Mouse (Mus musculus) frontal cortex, postnatal 14 days (tissue): ENCODE results near the gene Aqp12.

Source experiments
- DNase-seq, 2 experiments: peaks; one replicate each; pipeline ENCODE4 v3.0.0; 2022; ENCODE audit warnings: low spot score in 2 of 2

Aqp12 gene

GRCm38 (mm10) chr1:93015136-93015535, 9.0 kb downstream of the Aqp12 start:
- no peak for DNase-seq

DNA sequence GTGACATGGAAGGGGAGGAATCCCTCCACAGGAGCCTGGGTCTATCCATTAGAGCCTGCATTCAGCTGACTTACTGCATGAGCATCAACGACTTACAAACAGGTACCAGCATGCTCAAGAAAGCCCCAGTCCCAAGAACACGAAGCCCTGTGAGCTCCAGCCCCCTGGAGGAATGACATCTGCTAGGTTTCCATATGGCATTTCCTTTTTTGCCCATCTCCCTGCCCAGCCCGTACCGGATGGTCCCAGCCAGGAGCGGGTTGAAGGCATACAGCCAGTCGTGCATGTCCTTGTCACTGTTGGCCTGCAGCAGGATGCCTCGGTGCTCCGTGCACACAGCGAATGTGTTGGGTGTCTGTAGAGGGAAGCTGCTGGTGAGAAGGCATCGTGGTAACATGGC, 12.6 kb downstream of the Aqp12 start:
- no peak for DNase-seq

DNA sequence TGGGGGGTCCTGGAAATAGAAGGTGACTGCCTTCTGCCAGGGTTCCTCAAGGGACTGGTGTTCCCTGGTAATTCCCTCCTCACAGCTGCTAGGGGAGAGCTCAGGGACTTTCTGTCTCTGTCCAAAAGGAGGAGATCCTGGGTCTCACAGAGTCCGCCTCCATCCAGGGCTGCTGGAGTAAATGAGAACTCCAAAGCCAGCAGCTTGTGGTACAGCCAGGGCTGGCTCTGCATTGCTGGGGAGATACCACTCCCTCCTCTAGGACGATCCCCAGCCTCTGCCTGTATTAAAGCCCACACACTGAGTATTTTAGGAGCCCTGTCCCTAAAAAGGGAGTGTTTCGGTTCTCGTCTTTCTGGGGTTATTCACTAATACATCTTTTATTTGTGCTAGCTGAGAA, 14.5 kb downstream of the Aqp12 start:
- DNase-seq: no peak

DNA sequence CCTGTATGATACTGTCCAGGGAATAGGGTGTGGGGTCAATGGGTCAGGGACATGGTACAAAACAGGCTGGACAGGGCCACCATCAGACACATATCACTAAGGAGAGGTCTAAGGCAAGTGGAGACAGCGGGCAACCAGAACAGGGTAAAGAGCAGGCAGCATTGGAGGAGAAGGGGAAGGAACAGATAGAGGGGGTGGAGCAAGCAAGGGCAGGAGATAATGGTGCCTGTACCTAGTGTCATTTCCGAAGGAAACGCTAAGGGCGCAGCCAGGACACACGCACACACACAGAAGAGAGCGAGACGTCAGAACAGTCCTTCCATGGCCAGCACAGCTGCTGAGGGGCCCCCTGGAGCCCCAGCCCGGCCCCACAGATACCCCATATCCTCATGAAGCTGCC, 20.5 kb downstream of the Aqp12 start:
- DNase-seq: no peak

DNA sequence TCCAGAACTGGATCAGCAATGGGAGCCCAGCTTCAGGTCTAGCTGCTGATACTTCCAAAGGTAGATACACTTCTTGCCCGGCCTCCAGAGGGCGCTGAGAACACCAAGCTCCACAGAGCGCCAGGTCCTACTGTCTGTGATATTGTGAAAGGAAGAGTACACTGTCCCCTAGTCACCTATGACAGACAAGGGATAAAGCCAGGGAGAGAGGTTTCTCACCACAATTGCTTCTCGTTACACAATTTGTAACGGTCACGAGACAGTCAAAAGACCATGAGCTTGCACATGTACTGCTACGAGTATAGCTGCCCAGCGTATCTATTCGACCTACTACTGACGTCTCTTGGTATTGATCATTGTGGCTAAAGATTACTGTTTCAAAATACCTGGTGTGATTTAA, 23.3 kb downstream of the Aqp12 start:
- no peak for DNase-seq

GRCm38 (mm10) chr1:93030060-93030459, 23.9 kb downstream of the Aqp12 start:
- DNase-seq: no peak

DNA sequence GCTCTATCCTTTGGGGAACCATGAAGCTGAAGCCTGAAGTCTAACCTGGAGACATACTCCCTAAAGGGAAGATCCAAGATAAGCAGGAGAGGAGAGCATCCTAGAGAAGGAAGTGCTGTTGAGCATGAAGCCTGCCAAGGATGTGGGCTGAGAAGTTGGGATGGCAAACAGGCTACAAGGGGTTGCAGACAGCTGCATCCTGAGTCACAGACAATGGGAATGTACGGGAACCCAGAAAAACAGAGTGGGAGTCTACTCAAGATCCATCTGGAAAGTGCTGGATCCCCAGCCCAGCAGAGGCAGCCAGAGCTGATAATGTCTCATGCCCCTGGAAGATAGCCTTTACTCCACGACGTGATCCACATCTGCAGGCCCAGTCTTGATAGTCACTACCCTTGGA, 25.1 kb downstream of the Aqp12 start:
- DNase-seq: no peak

GRCm38 (mm10) chr1:93033989-93034388, 27.9 kb downstream of the Aqp12 start:
- no peak for DNase-seq

- DNase-seq: no peak
These were observed 29.8 kb downstream of the Aqp12 start for GRCm38 (mm10) chr1:93035981-93036380.

DNA sequence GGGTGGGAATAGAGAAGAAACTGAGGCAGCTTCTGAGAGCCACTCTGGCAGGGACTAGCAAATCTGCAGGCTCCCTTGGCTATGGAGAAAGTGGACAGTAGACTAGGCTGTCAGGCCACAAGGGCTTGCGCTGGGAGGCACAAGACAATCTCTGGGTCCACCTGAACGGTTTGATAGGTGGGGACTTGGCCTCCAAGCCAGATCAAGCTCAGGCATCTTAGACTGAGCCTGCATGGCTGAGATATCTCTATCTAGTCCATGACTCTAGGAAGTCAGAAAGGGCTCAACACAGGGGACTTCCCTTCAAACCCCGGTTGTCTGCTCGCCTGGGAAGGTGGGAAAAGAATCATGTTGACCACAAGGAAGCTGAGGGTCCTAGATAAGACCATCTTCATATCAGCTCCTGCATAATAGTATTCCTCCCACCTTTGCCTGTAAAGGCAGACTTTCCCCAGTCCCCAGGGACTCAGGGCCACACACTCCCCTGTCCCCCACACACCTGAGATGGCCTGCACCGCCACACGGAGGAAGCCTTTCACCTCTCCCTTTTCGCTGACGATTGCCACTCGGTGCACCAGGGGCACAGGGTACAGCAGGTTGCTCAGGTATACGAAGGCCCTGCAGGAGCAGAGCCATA, 40.1 kb downstream of the Aqp12 start:
- DNase-seq: no peak

DNA sequence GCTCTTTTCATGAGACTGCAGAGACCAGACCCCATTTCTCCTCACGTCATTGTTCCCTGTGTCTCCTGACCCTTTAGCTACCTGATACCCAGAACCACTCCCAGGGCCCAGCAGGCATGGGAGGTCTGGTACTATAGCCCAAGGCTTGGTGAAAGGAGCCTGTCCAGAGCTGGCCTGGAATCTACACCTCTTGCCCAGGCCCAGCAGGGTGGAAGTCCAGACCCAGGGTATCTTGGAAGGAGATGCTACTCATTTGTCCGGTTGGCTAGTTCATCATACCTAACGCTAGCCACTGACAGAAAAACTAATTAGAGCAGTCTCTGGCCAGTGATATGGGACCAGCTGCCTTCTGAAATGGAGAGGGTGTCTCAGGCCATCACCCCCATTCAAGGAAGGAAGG, 43.9 kb downstream of the Aqp12 start:
- DNase-seq: no peak

DNA sequence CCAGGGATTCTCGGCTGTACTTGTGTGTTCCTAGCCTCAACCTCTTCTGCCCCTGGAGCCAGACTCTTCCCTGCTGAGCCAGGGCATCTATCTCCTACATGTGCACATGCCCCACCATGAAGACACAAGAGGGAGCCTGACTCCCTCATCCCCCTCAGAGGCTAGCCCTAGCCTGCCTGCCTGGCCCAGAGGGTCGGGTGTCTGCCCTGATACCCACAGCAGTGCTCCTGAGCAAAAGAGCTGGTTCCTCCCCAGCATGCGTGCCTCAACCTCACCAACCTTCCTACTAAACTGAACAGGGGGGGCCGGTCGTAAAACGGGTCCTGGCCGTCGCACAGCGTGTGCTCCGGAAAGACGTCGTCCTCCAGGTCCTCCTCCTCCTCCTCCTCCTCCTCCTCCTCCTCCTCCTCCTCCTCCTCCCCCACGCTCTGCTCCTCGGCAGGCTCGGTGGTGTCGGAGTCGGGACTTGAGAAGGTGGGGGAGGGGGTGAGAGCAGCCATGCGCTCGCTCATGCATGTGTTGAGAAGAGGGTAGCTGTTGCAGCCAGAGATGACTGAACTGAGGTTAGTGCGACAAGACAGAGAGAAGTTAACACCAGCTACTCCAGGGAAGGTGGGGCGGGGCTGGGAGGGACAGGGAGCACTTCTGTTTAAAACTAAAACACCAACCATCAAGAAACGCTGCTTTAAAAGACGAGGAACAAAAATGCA, 45.1 kb downstream of the Aqp12 start:
- DNase-seq: no peak
